Mouse (Mus musculus): ENCODE results near the gene Olfr878. TPM values are rescaled to one million over a fixed set of nuclear protein-coding genes. Genes with fewer than 3 reads are reported as not detected.

Gene Olfr878
- total RNA-seq (2022), result under 1 TPM in 1 of 4 experiments, not detected in 3; 0.45 TPM

DNA sequence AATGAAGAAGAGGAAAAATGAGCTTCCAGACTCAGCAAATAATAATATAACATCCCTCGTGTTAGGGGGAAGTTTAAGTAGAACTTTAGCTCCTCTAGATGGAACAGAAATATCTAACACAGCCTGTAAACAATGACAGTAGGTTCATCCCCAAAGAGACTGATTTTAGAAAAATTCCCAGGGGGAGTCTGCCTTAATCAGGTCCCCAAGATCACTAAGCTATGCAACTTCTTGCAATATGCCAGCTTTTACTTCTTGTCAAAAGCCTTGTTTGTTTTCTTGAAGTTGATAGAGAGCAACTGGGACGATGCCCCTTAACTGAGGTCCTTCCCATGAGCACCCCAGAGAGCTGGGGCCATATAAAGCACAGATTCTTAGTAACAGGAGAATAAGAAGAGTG is at the start of gene Olfr878:
TSS of gene Olfr878 (plus strand) at position 301 of the 400 bp plus-strand sequence.
- no peak for DNase-seq (ENCODE audit: low spot score in 2 of 2)

DNA sequence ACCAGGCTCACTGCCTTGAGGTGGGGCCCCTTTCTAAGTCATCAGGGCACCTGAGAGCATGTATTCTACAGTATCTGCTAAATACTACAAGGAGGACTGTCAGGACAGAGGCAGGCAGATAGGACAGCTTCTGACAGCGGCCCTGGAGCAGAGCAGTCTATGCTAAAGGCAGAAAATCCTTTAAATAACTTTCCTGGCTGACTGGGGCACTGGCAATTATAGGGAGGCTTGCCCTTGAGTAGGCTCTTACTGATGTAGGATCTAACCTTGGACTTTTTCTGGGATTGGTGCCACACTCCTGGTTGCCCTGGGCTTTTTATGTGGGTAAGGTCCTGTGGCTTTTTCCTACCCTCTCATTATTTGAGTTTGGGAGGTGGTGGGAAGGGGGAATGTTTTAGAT is 47.4 kb upstream of the Olfr878 start:
- no peak for DNase-seq (ENCODE audit: low spot score in 2 of 2)

DNA sequence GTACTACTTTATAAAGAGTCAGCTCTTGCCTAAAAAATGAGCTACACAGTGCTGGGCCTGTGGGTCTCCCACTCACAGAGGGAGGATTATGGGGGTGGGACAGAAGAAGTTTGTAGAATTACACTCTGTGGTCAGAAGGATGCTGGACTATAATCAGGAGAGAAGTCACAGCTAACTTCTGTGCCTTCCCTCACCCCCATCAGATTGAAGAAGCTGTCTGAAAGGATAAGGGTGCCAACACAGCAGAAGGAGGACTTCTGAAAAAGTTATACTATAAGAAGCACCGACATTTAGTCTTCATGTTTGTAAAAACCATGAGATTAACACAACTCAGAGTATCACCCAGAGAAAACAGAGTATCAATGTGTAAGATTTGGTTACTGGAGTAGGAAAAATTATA is 46.5 kb upstream of the Olfr878 start:
- no peak for DNase-seq (ENCODE audit: low spot score in 2 of 2)

GRCm38 (mm10) chr9:37871536-37871935 is 46.1 kb upstream of the Olfr878 start:
- DNase-seq (ENCODE audit: low spot score in 2 of 2), result no peak

- peak; percentile 4 to 11 for DNase-seq (ENCODE audit: low spot score in 2 of 2)
These were observed 26.7 kb upstream of the Olfr878 start for GRCm38 (mm10) chr9:37890960-37891359.

DNA sequence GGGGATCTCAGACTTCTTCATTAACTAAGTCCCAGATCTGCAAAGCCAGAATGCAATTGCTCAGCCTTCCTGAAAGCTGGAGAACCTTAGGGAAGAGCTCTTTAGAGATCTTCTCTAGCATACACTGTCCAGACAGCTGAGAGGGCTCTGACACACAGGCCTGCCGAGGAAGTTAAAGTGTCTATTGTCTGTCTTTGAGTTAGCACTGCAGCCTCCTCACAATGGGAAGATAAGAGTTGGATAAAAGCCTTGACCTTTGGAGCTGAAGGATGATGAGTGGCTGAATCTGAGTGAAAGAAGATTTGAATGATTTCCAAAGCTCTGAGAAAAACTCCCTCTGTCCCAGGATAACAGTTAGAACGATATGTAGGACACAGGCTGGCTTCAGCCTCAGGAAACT is 21.0 kb upstream of the Olfr878 start, which contains the start of gene Olfr145:
TSS of gene Olfr145 (plus strand) at position 64 of the 400 bp plus-strand sequence.
- DNase-seq (ENCODE audit: low spot score in 2 of 2), result no peak

- no peak for DNase-seq (ENCODE audit: low spot score in 2 of 2)
These were observed 12.1 kb upstream of the Olfr878 start for GRCm38 (mm10) chr9:37905555-37905954.

DNA sequence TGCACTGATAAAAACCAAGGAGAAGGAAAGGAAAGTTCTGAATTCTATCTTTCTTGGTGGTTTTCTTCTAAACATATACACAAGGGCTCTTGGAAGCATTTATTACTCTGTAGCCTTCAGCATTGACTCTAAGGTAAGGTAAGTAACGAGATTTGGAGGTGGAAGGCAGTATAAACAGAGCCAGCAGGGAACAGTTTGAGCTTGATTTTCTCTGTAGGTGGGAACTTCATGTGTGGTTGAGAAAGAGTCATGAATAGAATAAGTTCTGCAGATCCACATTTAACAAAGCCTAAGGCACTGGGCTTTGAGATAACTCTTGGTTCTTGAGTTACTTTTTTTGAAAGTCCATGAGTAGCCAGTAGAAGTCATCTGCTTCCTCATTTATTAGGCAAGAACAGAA is 378 bp downstream of the Olfr878 start:
- DNase-seq (ENCODE audit: low spot score in 2 of 2), result no peak

DNA sequence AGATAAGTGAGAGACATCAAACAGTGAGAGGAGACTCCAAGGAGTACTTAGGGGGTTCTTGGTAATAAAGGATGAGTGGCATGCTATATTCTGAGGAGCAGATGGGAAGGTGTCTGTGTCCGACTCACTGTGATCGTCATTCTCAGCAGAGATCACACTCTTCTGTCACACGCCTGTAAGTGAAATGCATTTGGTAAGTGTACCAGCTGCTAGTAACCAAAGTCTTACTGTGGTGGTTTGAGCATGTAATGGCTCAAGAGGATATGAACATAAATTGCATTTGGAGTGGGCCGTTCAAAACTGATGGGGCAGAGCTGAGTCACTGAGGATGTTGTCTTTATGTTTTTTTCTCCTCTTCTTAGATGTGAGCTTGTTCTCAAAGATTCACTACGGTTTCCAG is 6.6 kb downstream of the Olfr878 start:
- no peak for DNase-seq (ENCODE audit: low spot score in 2 of 2)

GRCm38 (mm10) chr9:37925445-37925844 is 7.8 kb downstream of the Olfr878 start:
- DNase-seq (ENCODE audit: low spot score in 2 of 2), result no peak

- DNase-seq (ENCODE audit: low spot score in 2 of 2), result no peak
These were observed 8.7 kb downstream of the Olfr878 start for GRCm38 (mm10) chr9:37926019-37927013.

DNA sequence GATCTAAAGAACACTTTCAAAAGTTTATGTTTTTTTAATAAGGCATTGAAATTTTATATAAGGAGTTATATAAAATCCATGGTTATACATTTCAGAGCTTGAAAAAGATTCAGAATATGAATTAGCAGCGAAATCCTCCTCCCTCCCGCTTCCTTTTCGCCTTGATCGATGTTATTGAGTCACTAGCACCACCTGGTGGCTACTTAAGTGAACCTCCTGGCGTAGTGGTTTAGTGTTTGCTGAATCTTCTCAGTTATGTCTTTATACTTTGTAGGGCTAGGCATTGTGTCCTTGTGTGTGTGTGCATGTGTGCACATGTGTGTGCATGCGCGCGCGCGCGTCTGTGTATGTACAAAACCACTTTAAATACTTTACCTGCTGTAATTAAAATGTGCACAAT is 14.9 kb downstream of the Olfr878 start:
- DNase-seq (ENCODE audit: low spot score in 2 of 2), result peak; percentile 63 to 80

- no peak for DNase-seq (ENCODE audit: low spot score in 2 of 2)
These were observed 16.5 kb downstream of the Olfr878 start for GRCm38 (mm10) chr9:37934146-37934545.

DNA sequence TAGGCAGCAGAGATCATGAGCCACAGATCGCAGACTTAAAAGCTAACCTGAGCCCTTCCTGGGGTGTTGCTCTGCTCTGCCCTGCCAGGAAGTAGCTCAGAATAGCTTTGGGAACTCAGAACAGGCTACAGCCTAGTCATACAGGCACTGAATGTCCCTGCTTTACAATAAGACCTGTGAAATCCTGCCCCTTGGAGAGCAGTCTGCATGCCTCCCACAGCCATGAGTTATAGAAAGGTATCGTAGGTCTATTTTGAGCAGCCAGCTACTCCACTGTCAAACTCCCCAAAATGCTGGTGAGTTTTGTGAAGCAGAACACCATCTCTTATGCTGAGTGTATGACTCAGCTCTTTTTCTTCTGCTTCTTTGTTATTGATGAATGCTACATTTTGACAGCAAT is 23.5 kb downstream of the Olfr878 start:
- DNase-seq (ENCODE audit: low spot score in 2 of 2), result no peak

Other genes starting within 250 kb of the Olfr878 start
- not detected for gene Panx3, start 248.6 kb upstream of the Olfr878 start, total RNA-seq (2022)
- gene Olfr160, start 201.6 kb upstream of the Olfr878 start, total RNA-seq (2022), result not detected
- not detected for gene Olfr874, start 172.7 kb upstream of the Olfr878 start, total RNA-seq (2022)
- not detected for gene Olfr875, start 146.0 kb upstream of the Olfr878 start, total RNA-seq (2022)
- not detected for gene Olfr876, start 114.8 kb upstream of the Olfr878 start, total RNA-seq (2022)
- not detected for gene Olfr877, start 63.6 kb upstream of the Olfr878 start, total RNA-seq (2022)
- not detected for gene Olfr145, start 21.1 kb upstream of the Olfr878 start, total RNA-seq (2022)
- under 1 TPM in 1 of 4 experiments, not detected in 3; 0.09 TPM for gene Olfr881, start 74.0 kb downstream of the Olfr878 start, total RNA-seq (2022)
- gene Olfr883, start 108.0 kb downstream of the Olfr878 start, total RNA-seq (2022), result not detected
- gene Olfr884, start 128.7 kb downstream of the Olfr878 start, total RNA-seq (2022), result not detected
- gene Olfr885, start 143.5 kb downstream of the Olfr878 start, total RNA-seq (2022), result not detected
- gene Olfr887, start 166.2 kb downstream of the Olfr878 start, total RNA-seq (2022), result not detected
- gene Olfr888, start 190.3 kb downstream of the Olfr878 start, total RNA-seq (2022), result not detected
- gene Olfr889, start 197.4 kb downstream of the Olfr878 start, total RNA-seq (2022), result not detected
- not detected for gene Olfr890, start 224.7 kb downstream of the Olfr878 start, total RNA-seq (2022)